Mouse (Mus musculus) embryonic fibroblast, embryonic 13.5 days (primary cell): ENCODE data around the gene 1700017B05Rik.
"Not testable (repeated sequence)": the region's sequence is repeated elsewhere in the genome, so short reads cannot be mapped to it uniquely, and the experiment has no call there.

Experiments used
- CTCF ChIP-seq: IDR thresholded peaks from 2 replicates; pipeline ENCODE4 v1.5.1; 2011; ENCODE audit warnings: mild to moderate bottlenecking, control low read depth, low read length, moderate library complexity, borderline replicate concordance; ENCODE audit not compliant: insufficient read depth
- POLR2A ChIP-seq: IDR thresholded peaks from 2 replicates; pipeline ENCODE4 v1.6.1; 2011; ENCODE audit warnings: low read depth, mild to moderate bottlenecking, control low read depth, low read length, moderate library complexity

- not testable (repeated sequence) for TF ChIP-seq CTCF, POLR2A
Observed at GRCm38 (mm10) chr9:57226628-57227122, 35.7 kb downstream of the 1700017B05Rik start.
